Mouse (Mus musculus): ENCODE results near the gene Pkig.
A peak's percentile ranks its signal among the peaks of the same experiment; 100 is the strongest.
"Not testable (repeated sequence)": the region's sequence is repeated elsewhere in the genome, so short reads cannot be mapped to it uniquely, and the experiment has no call there.

Pkig gene

DNA sequence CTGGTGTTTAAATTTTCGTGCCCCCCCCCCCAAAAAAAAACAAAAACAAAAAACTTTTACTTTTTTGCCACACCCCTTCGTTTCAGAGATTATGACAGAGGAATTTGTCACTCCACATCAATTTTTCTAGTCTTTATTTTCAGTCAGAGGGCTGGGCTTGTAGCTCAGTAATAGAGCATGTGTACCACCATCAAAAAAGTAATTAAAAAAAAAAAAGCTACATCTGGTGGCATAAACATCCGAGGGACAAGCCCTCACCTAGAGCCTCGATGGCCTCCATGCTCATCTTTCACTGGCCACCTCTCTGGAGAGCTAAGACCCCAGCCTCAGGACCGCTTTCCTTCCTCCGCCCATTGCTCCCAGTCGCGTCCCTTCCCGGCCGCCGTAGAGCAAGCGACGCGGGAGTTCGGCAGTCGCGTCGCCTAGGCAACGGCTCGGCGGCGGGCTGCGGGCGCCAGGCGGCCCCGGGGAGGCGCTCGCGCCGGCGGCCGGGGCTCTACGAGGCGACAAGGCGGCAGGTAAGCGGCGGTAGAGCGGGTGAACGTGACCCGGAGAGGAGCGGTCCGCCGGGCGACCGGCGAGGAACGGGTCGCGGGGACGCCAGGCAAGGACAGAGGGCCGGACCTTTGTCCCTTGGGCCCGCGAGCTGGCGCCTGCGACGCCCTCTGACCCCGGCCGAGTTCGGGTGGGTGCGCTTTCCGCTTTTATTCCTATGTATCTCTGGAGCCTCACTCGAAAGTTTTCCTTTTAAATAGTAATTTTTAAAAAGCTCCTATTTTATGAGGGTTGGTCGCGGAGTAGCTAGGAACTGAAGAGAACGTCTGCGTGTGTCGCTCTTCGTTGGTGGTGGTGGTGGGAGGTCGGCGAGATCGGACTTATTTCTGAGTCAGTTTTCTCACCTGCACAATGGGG lies at the start of gene Pkig:
Gene Pkig (plus strand): TSS at position 412 of the 912 bp plus-strand sequence.
- peak; percentile 85 for DNase-seq (ENCODE audit: low read depth, low spot score)

- DNase-seq (ENCODE audit: low read depth, low spot score): no peak
Measured at GRCm38 (mm10) chr2:163609281-163609975, 48.8 kb upstream of the Pkig start.

- DNase-seq (ENCODE audit: low read depth, low spot score): no peak
Measured at GRCm38 (mm10) chr2:163611176-163611575, 47.0 kb upstream of the Pkig start.

- DNase-seq (ENCODE audit: low read depth, low spot score): no peak
Measured at GRCm38 (mm10) chr2:163613206-163613605, 45.0 kb upstream of the Pkig start.

GRCm38 (mm10) chr2:163613990-163614389 lies 44.2 kb upstream of the Pkig start:
- DNase-seq (ENCODE audit: low read depth, low spot score): no peak

DNA sequence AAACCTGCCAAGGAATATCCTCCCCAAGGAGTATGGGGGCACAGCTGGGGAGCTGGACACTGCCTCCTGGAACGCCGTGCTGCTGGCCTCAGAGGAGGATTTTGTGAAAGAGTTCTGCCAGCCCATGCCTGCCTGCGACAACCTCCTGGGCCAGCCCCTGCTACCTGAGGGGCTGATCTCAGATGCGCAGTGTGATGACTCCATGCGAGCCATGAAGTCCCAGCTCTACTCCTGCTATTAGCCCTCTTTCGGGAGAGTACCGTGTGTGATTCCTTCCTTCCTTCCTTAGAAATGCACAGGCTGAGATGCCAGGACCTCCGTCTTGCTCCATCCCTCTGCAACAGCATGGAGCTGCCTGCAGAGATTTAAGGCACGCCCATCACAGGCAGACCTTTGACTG lies 42.8 kb upstream of the Pkig start:
- no peak for DNase-seq (ENCODE audit: low read depth, low spot score)

DNA sequence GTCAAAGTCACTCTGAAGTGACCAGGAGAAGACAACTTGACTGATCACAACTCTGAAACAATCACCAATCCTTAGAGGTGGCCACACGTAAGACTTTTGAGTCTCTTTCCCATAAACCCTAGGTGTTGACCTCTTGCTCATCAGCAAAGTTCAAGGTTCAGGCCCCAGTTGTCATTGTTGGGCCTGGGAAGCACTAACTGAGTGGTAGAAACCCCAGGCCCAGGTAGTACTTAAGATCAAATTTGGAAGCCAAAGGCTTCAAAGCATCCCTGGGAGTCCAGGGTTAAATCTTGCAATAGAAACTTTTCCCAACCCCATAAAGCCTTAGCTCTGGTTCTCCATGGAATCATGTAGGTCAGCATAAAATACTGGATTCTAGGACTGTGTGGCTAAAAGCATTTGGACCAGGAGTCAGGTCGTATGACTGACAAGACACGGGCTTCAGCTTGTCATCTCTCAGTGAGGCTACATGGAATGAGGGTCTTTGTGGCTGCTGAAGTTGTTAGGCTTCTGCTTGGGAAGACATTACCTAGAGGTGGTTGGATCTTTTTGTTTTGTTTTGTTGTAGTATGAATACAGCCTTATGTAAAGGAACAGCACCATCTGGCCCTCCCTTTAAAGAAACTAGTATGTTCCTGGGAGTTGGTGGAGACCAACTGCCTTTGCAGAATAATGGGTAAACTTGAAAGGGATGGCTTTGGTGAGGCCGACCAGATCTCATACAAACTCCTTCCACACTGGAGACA lies 42.1 kb upstream of the Pkig start:
- DNase-seq (ENCODE audit: low read depth, low spot score): no peak

DNA sequence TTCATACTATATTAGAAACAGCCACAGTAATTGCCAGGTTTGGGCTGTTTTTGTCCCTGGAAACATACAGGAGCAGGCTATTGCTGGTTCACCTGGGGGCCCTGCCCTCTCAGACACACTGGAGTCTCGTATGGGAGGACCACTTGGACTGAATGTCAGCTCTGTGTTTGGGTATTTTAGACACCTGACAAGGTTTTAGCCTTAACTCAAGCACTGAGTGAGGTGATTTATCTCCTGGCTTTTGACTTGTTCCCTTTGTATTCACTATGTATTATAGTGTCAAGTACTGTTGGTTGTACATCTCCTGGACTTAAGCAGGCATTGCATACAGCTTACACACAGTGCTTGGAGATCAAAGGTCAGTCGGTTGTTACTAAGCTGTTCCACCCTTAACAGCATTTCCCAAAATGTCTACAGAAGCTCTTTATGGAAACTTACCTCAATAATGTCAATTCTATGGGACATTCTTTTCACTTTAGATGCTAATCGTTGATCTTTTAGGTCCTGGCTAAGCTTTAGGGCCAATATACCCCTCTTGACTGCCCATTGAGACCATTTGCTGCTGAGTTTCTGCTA lies 41.4 kb upstream of the Pkig start:
- no peak for DNase-seq (ENCODE audit: low read depth, low spot score)

DNA sequence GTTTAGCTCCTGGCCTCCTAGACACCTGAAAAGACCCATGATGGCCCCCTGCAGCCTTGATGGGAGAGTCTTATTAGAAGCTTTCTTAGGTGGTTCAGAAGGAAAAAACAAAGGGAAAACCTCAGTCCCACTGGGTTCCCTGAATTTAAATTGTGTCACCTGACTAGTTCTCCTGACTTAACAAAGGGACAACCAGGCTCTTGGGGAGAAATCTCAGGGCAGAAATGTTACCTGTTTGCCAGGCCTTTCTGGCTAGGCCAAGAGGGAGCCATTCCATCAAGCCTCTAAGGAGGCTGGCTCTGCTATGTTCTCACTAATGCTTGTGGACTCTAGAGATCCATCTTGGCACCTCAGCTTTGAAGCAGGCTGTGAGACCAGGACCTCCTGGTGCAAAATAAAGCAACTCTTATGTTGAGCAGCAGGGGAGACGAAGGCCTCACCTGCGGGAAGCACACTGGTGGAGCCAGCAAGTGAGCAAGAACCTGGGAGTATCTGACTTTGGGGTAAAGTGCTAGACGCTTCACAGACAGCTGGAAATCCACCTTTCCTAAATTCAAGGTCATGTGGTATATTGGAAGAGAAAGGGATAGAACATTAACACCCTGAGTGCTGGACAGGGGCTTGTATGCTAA lies 40.8 kb upstream of the Pkig start:
- no peak for DNase-seq (ENCODE audit: low read depth, low spot score)

DNA sequence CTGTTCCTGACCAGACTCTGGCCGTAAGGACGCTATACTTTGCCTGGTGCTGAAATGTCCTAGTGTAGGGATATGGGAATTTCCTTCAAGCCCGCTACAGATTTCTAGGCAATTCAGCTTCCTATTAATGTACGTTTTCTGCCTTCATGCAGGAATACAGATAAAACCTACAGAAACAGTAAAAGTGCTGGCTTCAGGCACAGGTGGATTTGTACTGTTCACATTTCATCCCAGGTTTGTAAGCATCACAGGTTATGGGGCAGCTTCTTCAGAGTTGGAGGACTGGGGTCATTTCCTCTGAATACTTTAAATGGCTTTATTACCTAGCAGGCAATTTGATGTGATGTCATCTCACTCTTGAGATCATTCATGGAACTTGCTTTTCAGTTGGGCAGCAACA lies 40.3 kb upstream of the Pkig start:
- DNase-seq (ENCODE audit: low read depth, low spot score): no peak

GRCm38 (mm10) chr2:163620451-163620850 lies 37.7 kb upstream of the Pkig start:
- no peak for DNase-seq (ENCODE audit: low read depth, low spot score)

DNA sequence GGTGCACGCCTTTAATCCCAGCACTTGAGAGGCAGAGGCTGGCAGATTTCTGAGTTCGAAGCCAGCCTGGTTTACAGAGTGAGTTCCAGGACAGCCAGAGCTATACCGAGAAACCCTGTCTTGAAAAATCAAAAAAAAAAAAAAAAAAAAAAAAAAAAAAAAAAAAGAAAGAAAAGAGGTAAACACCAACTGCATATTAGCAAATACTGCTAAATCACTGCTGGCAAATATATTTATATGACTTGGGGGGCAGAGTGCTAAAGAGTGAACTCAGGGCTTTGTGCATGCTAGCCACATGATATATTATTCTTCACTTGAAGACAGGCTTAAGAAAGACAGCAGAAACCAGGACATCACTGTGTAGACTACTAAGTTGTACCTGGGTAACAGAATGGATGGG lies 36.8 kb upstream of the Pkig start:
- not testable (repeated sequence) for DNase-seq (ENCODE audit: low read depth, low spot score)

DNA sequence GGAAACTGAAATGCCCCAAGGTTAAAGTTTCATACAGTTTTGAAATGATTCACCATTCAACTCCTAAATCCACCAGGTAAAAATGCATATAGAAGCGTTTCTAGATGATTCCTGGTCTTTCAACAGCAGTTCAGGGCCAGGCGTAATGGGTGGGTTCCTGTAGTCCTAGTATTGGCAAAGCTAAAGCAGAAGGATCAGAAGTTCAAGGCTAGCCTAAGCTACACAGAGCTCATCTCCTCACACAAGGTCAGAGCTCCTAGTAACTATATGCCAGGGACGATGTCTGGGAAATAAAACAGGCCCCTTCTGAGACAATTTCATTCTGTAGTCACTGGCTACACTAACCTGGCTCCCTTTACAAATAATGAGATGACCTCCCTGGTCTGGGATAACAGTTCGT lies 27.0 kb upstream of the Pkig start:
- DNase-seq (ENCODE audit: low read depth, low spot score): no peak

- no peak for DNase-seq (ENCODE audit: low read depth, low spot score)
Measured at GRCm38 (mm10) chr2:163631715-163632114, 26.5 kb upstream of the Pkig start.

GRCm38 (mm10) chr2:163634211-163634610 lies 24.0 kb upstream of the Pkig start:
- DNase-seq (ENCODE audit: low read depth, low spot score): no peak

DNA sequence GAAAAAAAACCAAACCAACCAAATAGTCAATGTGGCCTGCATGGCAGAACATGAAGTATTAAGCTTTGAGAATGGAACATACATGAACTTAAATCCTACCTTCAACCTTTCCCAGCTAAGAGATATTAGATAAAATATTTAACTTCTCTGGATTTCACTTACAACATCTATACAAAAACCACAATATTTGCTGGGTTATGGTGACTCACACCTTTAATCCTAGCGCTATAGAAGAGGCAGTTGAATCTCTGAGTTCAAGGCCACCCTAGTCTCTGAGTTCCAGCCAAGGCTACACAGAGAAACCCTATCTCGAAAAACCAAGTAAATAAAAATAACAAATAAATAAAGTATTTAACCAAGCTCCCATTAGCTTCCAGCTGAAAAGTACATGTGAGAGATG lies 22.1 kb upstream of the Pkig start:
- no peak for DNase-seq (ENCODE audit: low read depth, low spot score)

DNA sequence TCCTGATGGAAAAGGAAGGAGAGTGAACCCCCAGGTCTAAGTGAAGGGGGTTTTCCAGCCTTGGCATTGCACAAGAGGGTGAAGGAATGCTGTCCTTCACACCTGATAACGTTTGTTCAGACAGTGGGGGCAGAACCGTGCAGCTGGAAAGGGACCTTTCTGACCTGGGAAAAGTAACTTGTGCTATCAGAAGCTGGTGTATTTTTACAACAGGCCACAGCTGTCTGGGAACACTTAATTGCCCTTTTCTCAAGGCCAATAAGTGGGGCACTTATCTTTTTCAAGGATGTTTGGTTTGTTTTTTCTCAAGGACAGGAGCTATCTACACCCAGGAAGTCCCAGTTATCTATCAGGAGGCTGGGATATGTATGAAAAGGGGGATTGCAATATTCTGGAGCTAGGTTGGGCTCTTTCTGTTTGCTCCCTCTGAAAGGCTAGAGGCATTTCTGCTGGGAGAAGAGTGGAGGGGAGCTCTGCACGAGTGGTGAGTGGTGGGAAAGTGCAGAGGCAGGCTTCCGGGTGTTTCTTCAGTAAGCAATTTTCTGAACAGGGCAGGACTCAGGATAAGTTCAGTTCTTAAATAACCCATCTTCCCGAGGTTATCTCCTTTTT lies 20.4 kb upstream of the Pkig start:
- no peak for DNase-seq (ENCODE audit: low read depth, low spot score)

DNA sequence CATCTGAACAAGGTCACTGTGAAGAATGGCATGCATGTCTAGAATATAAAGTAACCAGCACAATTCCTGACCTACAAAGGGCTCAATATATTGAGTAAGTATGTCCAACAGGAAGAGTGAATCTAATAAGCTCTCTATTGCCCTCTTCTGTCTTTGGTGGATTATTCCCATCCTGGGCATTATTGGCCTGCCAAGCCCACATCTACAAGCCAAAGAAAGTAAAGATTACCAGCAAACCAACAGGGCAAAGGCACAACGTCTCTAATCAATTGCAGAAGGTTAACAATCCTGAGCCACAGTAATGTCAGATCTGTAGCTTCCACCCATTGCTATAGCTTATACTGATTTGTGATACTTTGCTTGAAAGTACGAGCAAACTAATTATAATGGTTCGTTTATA lies 17.7 kb upstream of the Pkig start:
- DNase-seq (ENCODE audit: low read depth, low spot score): no peak

DNA sequence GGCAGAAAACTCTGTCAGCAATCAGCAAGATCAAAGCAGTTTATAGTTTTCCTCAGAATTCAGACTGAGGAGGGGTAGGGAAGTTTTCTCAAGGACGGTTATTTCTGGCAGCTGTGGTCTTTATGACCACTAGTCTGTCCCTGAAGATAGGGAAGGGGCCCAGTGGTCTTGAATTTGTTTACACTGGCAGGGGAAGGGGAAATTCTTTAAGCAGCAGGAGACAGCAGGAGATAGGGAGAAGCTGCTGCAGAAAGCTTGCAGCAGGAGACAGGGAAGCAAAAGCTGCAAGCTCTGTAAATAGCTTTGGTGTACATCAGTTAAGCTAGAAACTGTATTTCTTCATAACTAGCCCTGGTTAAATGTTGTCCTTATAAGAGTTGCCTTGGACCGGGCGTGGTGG lies 16.5 kb upstream of the Pkig start:
- no peak for DNase-seq (ENCODE audit: low read depth, low spot score)

- no peak for DNase-seq (ENCODE audit: low read depth, low spot score)
Measured at GRCm38 (mm10) chr2:163642685-163643575, 15.3 kb upstream of the Pkig start.

All from forelimb bud, embryonic 11.5 days (tissue).